Mouse (Mus musculus): Measurements from ENCODE around the gene Olfr654.
A peak's percentile ranks its signal among the peaks of the same experiment; 100 is the strongest.

Olfr654 gene

GRCm38 (mm10) chr7:104586725-104587124 is at the start of gene Olfr654:
Olfr654 (plus strand) TSS chr7:104587025.
- no peak for DNase-seq

- DNase-seq, result no peak
Observed at GRCm38 (mm10) chr7:104549833-104550232, 37.0 kb upstream of the Olfr654 start, which contains the start of gene Olfr651. Olfr651 (plus strand) TSS chr7:104550133.

DNA sequence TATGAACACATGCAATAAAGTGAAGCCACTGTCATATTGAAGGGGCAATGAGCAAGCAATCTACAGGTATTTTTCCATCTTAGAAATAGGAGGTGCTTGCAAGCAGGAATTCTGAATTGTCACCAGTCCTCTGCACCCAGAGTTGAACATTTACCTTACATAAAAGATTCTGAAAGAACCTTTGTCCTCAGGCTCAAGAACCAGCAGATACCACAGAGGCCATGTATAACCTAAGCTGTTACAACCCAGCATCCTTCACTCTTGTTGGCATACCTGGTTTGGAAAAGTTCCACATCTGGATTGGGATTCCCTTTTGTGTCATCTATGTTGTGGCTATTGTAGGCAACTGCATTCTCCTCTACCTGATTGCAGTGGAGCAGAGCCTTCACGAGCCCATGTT is 34.1 kb upstream of the Olfr654 start:
- no peak for DNase-seq

DNA sequence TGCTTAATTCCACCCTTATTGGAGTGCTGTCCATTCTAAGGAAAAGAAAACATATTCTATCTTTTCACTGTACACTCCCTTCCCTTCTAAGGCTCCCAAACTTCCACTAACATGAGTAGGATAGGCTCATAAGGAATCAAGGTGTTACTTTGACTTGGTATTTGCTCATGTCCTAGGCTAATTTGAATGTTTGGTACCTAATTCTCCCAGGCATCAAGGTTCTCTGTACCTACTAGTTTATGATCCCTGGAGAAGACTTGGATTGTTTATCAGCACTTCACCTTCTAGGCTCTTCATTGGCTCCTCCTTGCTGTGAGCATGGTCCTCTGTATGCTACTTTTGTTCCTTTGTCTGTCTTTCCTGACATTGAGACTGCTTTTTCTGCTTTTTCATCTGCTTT is 26.2 kb upstream of the Olfr654 start, which contains the start of gene Olfr652:
Gene Olfr652 (plus strand): TSS at position 301 of the 400 bp plus-strand sequence.
- DNase-seq, result no peak

DNA sequence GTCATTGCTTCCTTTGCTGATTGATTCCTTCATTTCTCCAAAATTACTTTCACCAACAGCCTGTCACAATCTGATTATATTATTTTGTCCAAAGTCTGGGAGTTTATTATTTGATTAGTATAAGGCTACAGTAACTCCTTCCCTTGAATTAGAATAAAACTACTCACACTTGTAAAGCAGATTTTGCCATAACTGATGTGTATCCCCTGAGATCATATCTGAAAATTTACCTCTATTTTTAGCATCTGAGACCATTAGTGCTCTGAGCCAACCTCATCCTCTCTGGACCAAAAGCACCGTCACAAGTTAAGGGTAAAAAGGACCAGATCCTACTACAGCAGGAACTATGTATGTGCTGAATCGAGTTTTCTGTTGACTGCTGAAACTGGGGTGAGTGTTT is 9.8 kb upstream of the Olfr654 start, which contains the start of gene Olfr653:
Gene Olfr653 (plus strand): TSS at position 301 of the 400 bp plus-strand sequence.
- no peak for DNase-seq

DNA sequence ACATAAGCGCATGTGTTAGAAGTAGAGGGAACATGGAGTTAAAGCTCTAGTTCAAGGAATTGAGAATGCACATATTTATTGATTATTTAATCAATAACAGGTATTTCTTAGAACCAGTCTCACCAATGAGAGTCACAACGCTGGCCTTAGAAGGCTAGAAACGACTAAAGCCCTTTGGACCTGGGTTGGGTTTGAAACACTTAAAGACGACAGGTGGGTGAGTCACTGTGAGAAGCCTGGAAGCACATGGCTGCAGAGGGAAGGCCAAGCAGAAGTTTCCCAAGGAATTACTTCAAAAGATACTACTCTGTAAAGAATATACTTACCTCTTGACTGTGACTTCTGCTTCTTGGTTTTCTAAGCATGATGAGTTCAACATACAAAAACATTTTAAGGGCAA is 6.0 kb upstream of the Olfr654 start:
- no peak for DNase-seq

- no peak for DNase-seq
Observed at GRCm38 (mm10) chr7:104581429-104581828, 5.4 kb upstream of the Olfr654 start.

- DNase-seq, result no peak
Observed at GRCm38 (mm10) chr7:104588274-104588673, 1.4 kb downstream of the Olfr654 start.

- no peak for DNase-seq
Observed at GRCm38 (mm10) chr7:104601679-104602078, 14.9 kb downstream of the Olfr654 start, which contains the start of gene Olfr655. Olfr655 (minus strand) TSS chr7:104601779.

DNA sequence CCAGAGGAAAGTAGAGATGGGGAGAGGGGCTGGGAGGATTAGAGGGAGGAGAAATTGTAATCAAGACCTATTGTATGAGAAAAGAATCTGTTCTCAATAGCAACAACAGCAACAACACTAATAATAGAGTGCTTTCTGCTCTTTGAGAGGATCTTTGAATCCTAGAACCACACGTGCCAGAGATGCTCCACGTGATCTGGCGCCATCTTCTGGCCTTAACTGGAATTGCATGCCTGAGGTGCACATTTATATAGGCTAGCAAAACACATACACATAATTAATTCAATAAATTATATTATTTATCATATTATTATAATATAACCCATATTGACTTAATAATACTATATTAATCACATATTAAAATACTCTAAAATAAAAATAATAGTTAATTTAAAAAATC is 16.3 kb downstream of the Olfr654 start:
- DNase-seq, result peak; percentile 6 to 13

DNA sequence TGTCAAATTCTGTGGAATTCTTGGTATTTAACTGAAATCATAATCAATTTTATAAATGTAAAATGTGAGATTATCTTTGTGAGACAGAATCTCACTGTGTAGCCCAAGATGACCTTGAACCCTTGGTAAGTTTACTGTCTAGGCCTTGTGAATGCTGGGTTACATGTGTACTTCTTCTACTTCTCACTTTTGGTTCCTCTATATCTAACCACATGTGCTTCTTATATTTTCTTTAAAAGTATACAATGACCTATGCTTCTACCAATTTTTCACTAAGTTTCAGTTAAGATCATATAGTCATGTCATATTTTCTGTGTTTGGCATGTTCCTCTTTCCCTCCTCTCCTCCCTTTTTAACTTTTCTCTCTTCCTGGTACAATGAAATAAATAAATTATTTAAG is 17.9 kb downstream of the Olfr654 start:
- DNase-seq, result no peak

- DNase-seq, result no peak
Observed at GRCm38 (mm10) chr7:104613655-104614054, 26.8 kb downstream of the Olfr654 start, which contains the start of gene Olfr656. Olfr656 (plus strand) TSS chr7:104613955.

GRCm38 (mm10) chr7:104624494-104624893 is 37.7 kb downstream of the Olfr654 start, which contains the start of gene Olfr657:
Olfr657 (plus strand) TSS chr7:104624794.
- no peak for DNase-seq
